Mouse (Mus musculus) neural tube, embryonic 12.5 days (tissue): ENCODE measurements at regions not wholly inside any gene's neighbourhood (a gene's known extent, or its start where the extent isn't known, plus 50 kb on each side); places are given as distances from the start of the nearest gene placed in this dataset.

Source experiments
- ATAC-seq: fragments of 200-750 bp; cut with Nextera tagmentation; 2 replicates; pipeline ENCODE4 v1.8.0; 2017; ENCODE audit warnings: low read depth, mild to moderate bottlenecking, moderate TSS enrichment, moderate library complexity; ENCODE audit not compliant: low FRiP score
- H3K27ac ChIP-seq: fragments of 300-500 bp; sonication (generic); 2 replicates; pipeline ENCODE4 v1.5.1; 2016
- H3K27me3 ChIP-seq: fragments of 300-500 bp; sonication (generic); replicated peaks from 2 replicates; pipeline ENCODE4 v1.6.1; 2016; ENCODE audit warnings: mild to moderate bottlenecking
- H3K36me3 ChIP-seq: fragments of 300-500 bp; sonication (generic); 2 replicates; pipeline ENCODE4 v1.6.1; 2016; ENCODE audit warnings: mild to moderate bottlenecking
- H3K4me1 ChIP-seq: fragments of 300-500 bp; sonication (generic); 2 replicates; pipeline ENCODE4 v1.6.1; 2016
- H3K4me2 ChIP-seq: fragments of 300-500 bp; sonication (generic); replicated peaks from 2 replicates; pipeline ENCODE4 v1.6.1; 2016; ENCODE audit warnings: mild to moderate bottlenecking
- H3K4me3 ChIP-seq: fragments of 300-500 bp; sonication (generic); 2 replicates; pipeline ENCODE4 v1.5.1; 2016
- H3K9ac ChIP-seq: fragments of 300-500 bp; sonication (generic); 2 replicates; pipeline ENCODE4 v1.6.1; 2016; ENCODE audit warnings: mild to moderate bottlenecking
- H3K9me3 ChIP-seq: fragments of 300-500 bp; sonication (generic); 2 replicates; pipeline ENCODE4 v1.6.1; 2016; ENCODE audit warnings: mild to moderate bottlenecking
- WGBS: fragments of 180-500 bp; shearing (Covaris S2); methylation state at CpG from one replicate; pipeline ENCODE4 v1.1.7; 2016; 5-methylcytosine and 5-hydroxymethylcytosine counted together

DNA sequence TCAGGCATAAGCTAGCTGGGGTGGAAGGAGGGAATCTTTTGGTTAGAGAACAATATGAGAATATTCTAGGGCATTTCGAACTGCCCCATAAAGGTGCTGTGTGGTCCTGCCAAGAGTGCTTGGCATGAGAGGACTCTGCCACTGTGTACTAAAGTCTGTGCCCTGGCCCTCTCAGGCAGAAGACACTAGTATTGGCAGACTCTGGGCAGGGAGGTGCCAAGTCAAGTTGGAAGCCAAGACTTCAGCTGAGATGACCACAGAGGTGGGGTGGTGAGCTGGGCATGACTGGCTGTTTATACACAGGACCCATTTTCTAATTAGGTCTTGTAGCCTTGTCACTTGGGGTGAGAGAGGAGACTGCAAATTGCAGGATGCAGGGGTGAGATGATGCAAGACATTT, 104.4 kb upstream of the Glra1 start:
- Histone ChIP-seq H3K27me3 (no peaks in the 10 kb centered on the region), H3K4me3 (no peak overlapping the region), H3K4me1 (no peaks in the 10 kb centered on the region), H3K27ac (no peak overlapping the region), H3K4me2 (no peak overlapping the region), H3K9me3 (no peaks in the 10 kb centered on the region), H3K9ac (no peak overlapping the region), H3K36me3 (no peaks in the 10 kb centered on the region)
- no peak for ATAC-seq
- 87% methylated on average over 1 of the region's 1 CpGs for WGBS

DNA sequence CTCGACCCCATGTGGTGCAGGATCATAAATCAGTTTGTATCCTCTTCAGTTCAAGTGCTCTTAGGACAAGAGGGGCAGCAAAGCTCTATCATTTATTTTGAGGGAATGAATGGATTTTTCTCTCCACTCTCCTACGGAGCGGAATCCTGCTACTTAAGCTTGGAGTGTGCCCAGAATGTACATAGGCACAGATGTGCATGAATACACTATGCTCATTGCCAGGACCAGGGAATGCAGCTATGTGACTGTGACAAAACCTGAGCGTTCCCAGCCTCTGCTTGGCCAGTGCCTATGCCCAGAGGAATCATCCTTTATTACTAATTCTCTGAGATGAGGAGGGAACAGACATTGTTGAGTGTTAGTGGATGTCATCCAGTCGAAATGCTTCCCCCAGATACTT, 99.5 kb upstream of the Glra1 start:
- no peak overlapping the region for H3K4me3 ChIP-seq
- H3K27me3 ChIP-seq = no peaks in the 10 kb centered on the region
- no peaks in the 10 kb centered on the region for H3K4me1 ChIP-seq
- H3K27ac ChIP-seq = no peak overlapping the region
- no peak overlapping the region for H3K9ac ChIP-seq
- no peak for ATAC-seq
- no peak overlapping the region for H3K4me2 ChIP-seq
- 67% methylated on average over 5 of the region's 5 CpGs for WGBS
- no peaks in the 10 kb centered on the region for H3K9me3 ChIP-seq
- H3K36me3 ChIP-seq = no peaks in the 10 kb centered on the region

DNA sequence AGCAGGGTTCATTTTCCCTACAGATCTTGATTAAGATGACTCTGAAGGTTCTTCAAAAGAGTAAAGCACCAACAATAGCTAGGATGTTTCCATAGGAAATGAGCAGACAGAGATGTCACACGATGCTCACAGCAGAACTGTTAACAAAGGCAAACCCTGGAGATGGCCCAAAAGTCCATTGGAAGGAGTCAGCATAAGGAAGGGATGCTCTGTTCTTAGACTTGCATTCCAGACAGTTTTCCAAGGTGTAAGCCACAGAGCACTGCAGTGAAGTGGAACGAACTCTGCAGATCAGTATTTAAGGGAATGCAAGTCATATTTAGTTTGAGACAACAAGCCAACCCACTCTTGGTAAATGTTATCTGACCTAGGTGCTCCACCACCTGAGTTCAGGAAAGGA, 93.9 kb upstream of the Glra1 start:
- Histone ChIP-seq H3K4me3 (no peak overlapping the region), H3K27ac (no peak overlapping the region), H3K9ac (no peak overlapping the region), H3K4me1 (no peaks in the 10 kb centered on the region), H3K4me2 (no peak overlapping the region), H3K9me3 (no peaks in the 10 kb centered on the region), H3K36me3 (no peaks in the 10 kb centered on the region), H3K27me3 (no peaks in the 10 kb centered on the region)
- no peak for ATAC-seq
- WGBS = 86% methylated on average over 2 of the region's 2 CpGs

DNA sequence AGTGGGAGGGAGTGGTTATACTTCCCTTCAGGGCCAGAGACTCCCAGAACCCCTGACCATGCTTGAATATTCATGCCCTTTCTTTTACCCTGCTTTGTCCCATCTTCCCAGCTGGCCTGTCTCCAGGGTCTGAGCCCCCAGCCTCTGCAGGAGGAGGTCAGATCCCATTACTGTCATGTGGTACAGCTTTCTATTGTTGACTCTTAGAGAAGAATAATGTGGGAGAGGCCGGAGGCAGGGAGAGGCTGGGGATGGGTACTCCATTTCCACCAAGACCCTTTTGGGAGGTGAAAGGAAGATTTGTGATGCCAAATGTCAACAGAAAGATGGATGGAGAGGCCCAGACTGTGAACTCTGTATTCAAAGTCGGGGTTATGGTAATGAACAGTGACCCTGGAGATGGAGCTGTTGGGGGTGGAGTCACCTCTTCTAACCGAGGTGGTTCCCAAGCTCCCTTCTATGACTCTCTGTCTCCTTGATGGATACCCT, 77.1 kb upstream of the Glra1 start:
- H3K27me3 ChIP-seq = no peaks in the 10 kb centered on the region
- no peak overlapping the region for H3K9ac ChIP-seq
- no peaks in the 10 kb centered on the region for H3K9me3 ChIP-seq
- H3K4me2 ChIP-seq = no peak overlapping the region
- H3K27ac ChIP-seq = no peak overlapping the region
- peak; percentile 92 for ATAC-seq
- 7% methylated on average over 3 of the region's 3 CpGs for WGBS
- H3K4me1 ChIP-seq = peaks cover 42% of the 10 kb centered on the region
- H3K4me3 ChIP-seq = no peak overlapping the region
- H3K36me3 ChIP-seq = no peaks in the 10 kb centered on the region

DNA sequence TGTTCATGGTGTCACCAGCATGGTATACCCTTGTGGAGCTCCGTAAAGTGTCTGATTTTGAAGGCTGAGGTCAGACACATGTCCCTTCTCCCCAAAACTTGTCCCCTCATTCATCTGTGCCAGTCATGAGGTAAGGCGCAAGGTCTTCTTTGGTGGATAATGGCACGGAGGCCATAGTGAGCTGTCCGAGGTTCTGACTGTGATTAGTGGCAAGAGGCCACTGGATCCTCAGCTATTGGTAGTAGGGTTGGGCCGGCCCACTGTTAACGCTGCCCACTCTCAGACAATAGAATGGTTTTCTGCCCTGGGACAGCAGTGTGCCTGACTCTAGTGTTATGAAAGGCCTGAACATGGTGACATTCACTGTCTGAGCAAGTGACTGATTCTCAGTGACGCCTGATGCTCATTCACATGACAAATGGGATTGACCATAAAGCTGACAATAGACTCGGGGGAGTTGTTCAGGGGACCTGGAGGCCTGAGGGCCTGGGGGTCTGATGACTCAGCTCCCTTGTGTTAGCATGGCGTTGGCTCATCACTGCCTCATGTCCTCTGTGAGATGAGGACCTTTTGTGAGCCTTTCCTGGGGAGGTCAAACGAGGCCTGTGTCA, 74.5 kb upstream of the Glra1 start:
- Histone ChIP-seq H3K36me3 (no peaks in the 10 kb centered on the region), H3K27me3 (no peaks in the 10 kb centered on the region), H3K27ac (no peak overlapping the region), H3K4me1 (peaks cover 42% of the 10 kb centered on the region), H3K9ac (no peak overlapping the region), H3K9me3 (no peaks in the 10 kb centered on the region), H3K4me3 (no peak overlapping the region), H3K4me2 (no peak overlapping the region)
- no peak for ATAC-seq
- 16% methylated on average over 10 of the region's 10 CpGs for WGBS

DNA sequence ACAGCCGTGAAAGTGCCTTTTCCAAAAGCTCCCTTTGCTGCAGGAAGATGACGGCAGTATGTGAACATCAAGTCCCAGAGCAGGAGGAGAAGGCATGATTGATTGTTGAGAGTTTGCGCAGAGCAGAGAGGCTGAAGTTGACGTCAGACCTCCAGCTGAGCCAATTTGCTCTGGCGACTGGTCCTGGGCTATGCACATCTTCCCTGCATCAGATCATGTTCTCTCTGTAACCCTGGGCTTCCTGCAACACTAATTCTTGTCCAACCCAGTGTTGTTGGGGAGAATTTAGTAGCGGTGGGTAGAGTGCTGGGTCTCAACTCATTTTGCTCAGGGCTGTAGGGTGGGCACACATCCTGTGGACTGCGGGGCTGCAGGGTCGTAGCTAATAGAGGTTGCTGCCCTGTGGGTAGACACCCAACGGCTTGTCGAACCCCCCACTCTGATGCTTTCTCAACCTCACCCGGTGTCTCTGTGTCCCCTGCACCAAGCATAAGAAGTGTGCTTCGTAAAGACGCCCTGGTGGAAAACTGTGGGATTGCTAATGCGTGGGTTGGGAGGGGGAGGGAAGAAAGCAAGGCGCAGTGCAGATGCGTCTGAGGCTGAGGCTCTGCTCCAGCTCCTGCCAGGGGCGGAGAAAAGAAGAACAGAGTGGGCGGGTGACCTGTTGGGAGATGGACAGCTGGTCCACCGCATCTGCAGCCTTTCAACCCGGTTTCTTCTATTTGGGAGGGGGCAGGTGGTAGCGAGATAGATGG, 73.4 kb upstream of the Glra1 start:
- Histone ChIP-seq H3K27me3 (no peaks in the 10 kb centered on the region), H3K27ac (no peak overlapping the region), H3K4me1 (peaks cover 42% of the 10 kb centered on the region), H3K36me3 (no peaks in the 10 kb centered on the region), H3K9me3 (no peaks in the 10 kb centered on the region), H3K9ac (no peak overlapping the region), H3K4me2 (peak overlapping the region; percentile 48), H3K4me3 (0 out of 2 replicates have a peak overlapping the region, but pooled peaks have one; percentile 2)
- ATAC-seq = peak; percentile 13
- 31% methylated on average over 21 of the region's 21 CpGs for WGBS

DNA sequence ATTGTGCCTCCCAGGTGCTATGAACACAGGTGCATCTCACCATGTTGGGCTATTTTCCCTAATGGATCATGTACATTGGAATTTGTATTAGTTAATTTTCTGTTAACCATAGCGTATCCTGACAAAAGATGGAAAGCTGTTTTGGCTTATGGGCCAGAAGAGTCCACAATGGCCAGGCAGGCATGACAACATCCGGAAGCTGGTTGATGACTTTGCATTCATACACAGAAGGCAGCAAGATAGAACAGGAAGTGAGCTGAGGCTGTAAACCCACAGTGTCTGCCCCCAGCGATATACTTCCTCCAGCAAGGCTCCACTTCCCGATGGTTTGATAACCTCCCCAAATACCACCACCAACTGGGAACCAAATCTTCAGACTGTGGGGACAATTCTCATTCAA, 55.1 kb upstream of the Glra1 start:
- H3K27ac ChIP-seq = no peak overlapping the region
- no peak for ATAC-seq
- WGBS = 94% methylated on average over 4 of the region's 4 CpGs
- no peaks in the 10 kb centered on the region for H3K4me1 ChIP-seq
- no peak overlapping the region for H3K4me3 ChIP-seq
- H3K36me3 ChIP-seq = no peaks in the 10 kb centered on the region
- no peaks in the 10 kb centered on the region for H3K27me3 ChIP-seq
- no peak overlapping the region for H3K9ac ChIP-seq
- no peaks in the 10 kb centered on the region for H3K9me3 ChIP-seq
- no peak overlapping the region for H3K4me2 ChIP-seq

DNA sequence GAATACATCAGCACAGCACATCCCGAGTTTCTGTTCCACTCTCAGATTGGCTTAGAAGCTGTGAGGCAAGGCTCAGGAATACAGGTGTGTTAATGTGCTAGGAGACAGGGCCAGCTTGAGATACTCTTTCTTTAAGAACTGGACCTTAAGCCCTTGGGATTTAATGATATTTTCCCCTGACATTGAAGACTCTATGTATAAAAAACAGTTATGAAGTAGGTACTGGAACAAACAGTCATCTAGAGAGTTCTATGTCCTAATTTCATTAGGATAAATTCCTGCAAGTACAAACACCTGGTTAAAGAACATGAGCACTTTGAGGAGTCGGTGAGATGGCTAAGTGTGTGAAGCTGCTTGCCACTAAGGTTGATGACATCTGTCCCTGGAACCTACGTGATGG, 54.3 kb upstream of the Glra1 start:
- Histone ChIP-seq H3K4me3 (no peak overlapping the region), H3K36me3 (no peaks in the 10 kb centered on the region), H3K27ac (no peak overlapping the region), H3K9me3 (peaks cover 5% of the 10 kb centered on the region; the same call in 1 of the 2 replicates), H3K9ac (no peak overlapping the region), H3K27me3 (no peaks in the 10 kb centered on the region), H3K4me2 (no peak overlapping the region), H3K4me1 (no peaks in the 10 kb centered on the region)
- no peak for ATAC-seq
- 78% methylated on average over 3 of the region's 3 CpGs for WGBS
